Mouse (Mus musculus): ENCODE results near the gene Midn. TPM values are rescaled to one million over a fixed set of nuclear protein-coding genes. Genes with fewer than 3 reads are reported as not detected.
A peak's percentile ranks its signal among the peaks of the same experiment; 100 is the strongest.

The Midn gene
- polyA plus RNA-seq, 1 experiment from 2014 or later, result 3.0 TPM

DNA sequence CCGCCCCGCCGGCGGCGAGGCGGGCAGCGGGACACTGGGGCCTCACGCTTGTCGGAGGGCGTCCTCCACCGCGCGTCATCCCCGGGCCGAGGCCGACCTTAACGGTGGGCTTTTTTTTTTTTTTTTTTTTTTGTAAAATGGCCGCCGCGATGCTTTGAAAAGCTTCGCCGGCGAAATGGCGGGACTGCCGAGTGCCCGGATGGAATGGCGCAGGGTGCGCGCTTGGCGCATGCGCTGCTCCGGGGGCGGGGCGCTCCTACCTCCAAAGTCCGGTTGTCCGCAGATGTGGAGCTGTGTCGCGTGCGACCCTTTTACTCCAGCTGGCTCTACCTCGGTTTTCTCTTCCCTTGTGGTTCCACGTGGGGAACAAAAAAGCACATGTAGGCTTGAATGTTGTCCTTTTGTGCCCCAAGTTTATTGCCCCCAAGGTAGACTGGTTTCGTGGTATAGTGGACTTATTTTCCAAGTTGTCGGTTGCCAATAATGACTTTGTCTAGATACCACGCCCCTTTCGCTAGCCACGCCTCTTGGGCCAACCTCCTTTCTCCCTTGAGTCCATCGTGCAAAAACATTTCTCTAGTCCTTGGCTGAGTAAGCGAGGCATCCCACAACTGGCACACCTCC is 20.1 kb downstream of the Midn start:
- peaks cover 29% of the 10 kb centered on the region for H3K36me3 ChIP-seq
- DNase-seq (peak; percentile 91), ATAC-seq (ENCODE audit: low read depth) (peak; percentile 50)
- no peaks in the 10 kb centered on the region for H3K27me3 ChIP-seq
- peak overlapping the region; percentile 97 for H3K27ac ChIP-seq
- H3K4me3 ChIP-seq (replicated peaks), result peak overlapping the region; percentile 83
- WGBS (ENCODE audit: insufficient replicate concordance), result under 1% methylated on average over 48 of the region's 48 CpGs
- 0 out of 2 replicates have a peak, but pooled peaks cover 3% of the 10 kb centered on the region for H3K9me3 ChIP-seq (replicated peaks)
- H3K4me1 ChIP-seq (replicated peaks), result peaks cover 73% of the 10 kb centered on the region
- H3K9ac ChIP-seq, result peak overlapping the region; percentile 92
- peak overlapping the region; percentile 76 for H3K4me2 ChIP-seq

DNA sequence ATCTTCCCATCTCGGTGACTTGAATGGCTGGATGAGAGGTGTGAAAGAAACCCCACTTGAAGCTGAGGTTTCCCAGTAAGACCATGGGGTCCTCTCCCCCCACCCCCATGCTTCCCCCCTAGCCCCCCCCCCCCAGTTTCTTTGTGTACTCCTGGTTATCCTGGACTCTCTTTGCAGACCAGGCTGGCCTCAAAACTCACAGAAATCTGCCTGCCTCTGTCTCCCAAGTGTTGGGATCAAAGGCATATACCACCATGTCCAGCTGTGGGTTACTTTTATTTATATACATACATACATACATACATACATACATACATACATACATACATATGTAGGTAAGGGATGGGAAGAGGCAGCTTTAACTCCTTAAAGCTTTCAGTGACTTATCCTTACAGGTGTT is 21.0 kb downstream of the Midn start:
- Histone ChIP-seq H3K4me3 (replicated peaks) (peak overlapping the region; percentile 83), H3K36me3 (peaks cover 29% of the 10 kb centered on the region), H3K9ac (peak overlapping the region; percentile 92), H3K4me1 (replicated peaks) (peaks cover 72% of the 10 kb centered on the region), H3K4me2 (peak overlapping the region; percentile 76), H3K27me3 (no peaks in the 10 kb centered on the region), H3K27ac (peak overlapping the region; percentile 97), H3K9me3 (replicated peaks) (0 out of 2 replicates have a peak, but pooled peaks cover 3% of the 10 kb centered on the region)
- DNase-seq, result no peak
- no peak for ATAC-seq (ENCODE audit: low read depth)
- WGBS (ENCODE audit: insufficient replicate concordance), result 62% methylated on average over 1 of the region's 1 CpGs

DNA sequence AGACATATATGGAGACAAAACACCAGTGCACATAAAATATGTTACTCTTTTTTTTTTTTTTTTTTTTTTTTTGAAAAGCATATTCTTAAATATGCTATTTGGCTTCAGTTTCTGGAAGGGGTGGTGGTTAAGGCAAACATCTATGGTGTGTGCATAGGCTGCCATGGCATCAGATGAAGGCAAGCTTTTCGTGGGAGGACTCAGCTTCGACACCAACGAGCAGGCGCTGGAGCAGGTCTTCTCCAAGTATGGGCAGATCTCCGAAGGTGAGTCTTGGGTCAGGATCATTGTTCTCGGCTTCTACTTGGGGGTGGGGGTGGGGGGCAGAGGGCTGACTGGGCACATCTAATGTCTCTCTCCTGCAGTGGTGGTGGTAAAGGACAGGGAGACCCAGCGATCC is 21.6 kb downstream of the Midn start:
- Histone ChIP-seq H3K36me3 (peaks cover 29% of the 10 kb centered on the region), H3K4me1 (replicated peaks) (peaks cover 72% of the 10 kb centered on the region), H3K4me3 (replicated peaks) (no peak overlapping the region), H3K27ac (peak overlapping the region; percentile 97; the same call in 1 of the 2 replicates), H3K9ac (no peak overlapping the region), H3K9me3 (replicated peaks) (0 out of 2 replicates have a peak, but pooled peaks cover 3% of the 10 kb centered on the region), H3K4me2 (no peak overlapping the region), H3K27me3 (no peaks in the 10 kb centered on the region)
- 93% methylated on average over 7 of the region's 7 CpGs for WGBS (ENCODE audit: insufficient replicate concordance)
- ATAC-seq (ENCODE audit: low read depth) (no peak), DNase-seq (no peak)

DNA sequence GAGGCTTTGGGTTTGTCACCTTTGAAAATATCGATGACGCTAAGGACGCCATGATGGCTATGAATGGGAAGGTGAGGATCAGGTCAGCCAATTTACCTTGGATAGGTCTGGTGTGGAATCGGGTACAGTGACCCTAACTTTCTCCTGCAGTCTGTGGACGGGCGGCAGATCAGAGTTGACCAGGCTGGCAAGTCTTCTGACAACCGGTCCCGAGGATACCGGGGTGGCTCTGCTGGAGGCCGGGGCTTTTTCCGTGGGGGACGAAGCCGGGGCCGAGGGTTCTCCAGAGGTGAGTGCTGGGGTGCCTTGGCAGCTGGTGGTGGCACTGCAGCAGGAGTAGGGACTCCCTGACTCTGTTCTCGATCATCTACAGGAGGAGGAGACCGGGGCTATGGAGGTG is 22.0 kb downstream of the Midn start:
- ATAC-seq (ENCODE audit: low read depth) (no peak), DNase-seq (no peak)
- Histone ChIP-seq H3K9ac (no peak overlapping the region), H3K27me3 (no peaks in the 10 kb centered on the region), H3K36me3 (peaks cover 29% of the 10 kb centered on the region), H3K4me2 (no peak overlapping the region), H3K9me3 (replicated peaks) (0 out of 2 replicates have a peak, but pooled peaks cover 3% of the 10 kb centered on the region), H3K4me1 (replicated peaks) (peaks cover 74% of the 10 kb centered on the region), H3K4me3 (replicated peaks) (no peak overlapping the region), H3K27ac (no peak overlapping the region)
- WGBS (ENCODE audit: insufficient replicate concordance), result 92% methylated on average over 16 of the region's 16 CpGs

DNA sequence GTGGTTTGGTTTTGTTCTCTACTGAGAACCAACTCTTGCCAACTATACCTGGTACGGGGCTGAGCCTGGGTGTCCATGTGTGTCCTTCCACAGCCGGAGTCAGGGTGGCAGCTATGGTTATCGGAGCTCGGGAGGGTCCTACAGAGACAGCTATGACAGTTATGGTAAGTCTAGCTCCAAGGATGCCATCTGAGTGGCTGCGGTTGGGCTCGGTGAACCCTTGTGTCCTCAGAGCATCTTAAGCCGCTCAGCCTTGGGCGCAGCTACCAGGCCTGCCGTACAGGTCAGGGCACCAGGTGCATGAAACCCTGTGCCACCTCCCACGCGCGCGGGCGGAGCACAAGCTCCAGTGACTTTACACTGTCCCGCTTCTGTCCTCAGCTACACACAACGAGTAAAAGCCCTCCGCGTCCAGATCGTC is 22.5 kb downstream of the Midn start:
- DNase-seq (no peak), ATAC-seq (ENCODE audit: low read depth) (no peak)
- Histone ChIP-seq H3K4me2 (no peak overlapping the region), H3K27ac (no peak overlapping the region), H3K9me3 (replicated peaks) (0 out of 2 replicates have a peak, but pooled peaks cover 3% of the 10 kb centered on the region), H3K4me1 (replicated peaks) (peaks cover 71% of the 10 kb centered on the region), H3K27me3 (no peaks in the 10 kb centered on the region), H3K4me3 (replicated peaks) (no peak overlapping the region), H3K36me3 (peaks cover 29% of the 10 kb centered on the region), H3K9ac (no peak overlapping the region)
- WGBS (ENCODE audit: insufficient replicate concordance), result 93% methylated on average over 19 of the region's 19 CpGs

DNA sequence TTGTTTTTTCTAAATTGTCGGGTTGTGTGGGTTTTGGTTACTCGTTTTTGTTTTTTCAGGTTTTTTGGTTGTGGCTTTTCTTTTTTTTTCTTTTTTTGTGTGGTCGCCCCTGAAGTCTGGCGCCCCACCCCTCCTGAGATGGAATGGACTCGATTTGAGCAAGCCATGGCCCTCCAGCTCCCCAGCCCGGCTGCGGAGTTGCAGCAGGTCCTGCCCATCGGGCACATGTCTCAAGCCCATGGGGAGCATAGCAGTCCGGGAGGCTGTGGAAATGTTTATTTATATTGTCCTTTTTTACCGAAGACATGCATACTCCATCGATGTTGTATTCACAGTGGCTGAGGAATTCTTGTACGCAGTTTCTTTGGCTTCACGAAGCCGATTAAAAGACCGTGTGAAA is 23.2 kb downstream of the Midn start:
- peaks cover 65% of the 10 kb centered on the region for H3K4me1 ChIP-seq (replicated peaks)
- H3K4me3 ChIP-seq (replicated peaks), result no peak overlapping the region
- ATAC-seq (ENCODE audit: low read depth), result no peak
- H3K9ac ChIP-seq, result no peak overlapping the region
- no peak for DNase-seq
- 0 out of 2 replicates have a peak, but pooled peaks cover 3% of the 10 kb centered on the region for H3K9me3 ChIP-seq (replicated peaks)
- 92% methylated on average over 15 of the region's 15 CpGs for WGBS (ENCODE audit: insufficient replicate concordance)
- H3K4me2 ChIP-seq, result no peak overlapping the region
- H3K27ac ChIP-seq, result no peak overlapping the region
- no peaks in the 10 kb centered on the region for H3K27me3 ChIP-seq
- peaks cover 29% of the 10 kb centered on the region for H3K36me3 ChIP-seq

DNA sequence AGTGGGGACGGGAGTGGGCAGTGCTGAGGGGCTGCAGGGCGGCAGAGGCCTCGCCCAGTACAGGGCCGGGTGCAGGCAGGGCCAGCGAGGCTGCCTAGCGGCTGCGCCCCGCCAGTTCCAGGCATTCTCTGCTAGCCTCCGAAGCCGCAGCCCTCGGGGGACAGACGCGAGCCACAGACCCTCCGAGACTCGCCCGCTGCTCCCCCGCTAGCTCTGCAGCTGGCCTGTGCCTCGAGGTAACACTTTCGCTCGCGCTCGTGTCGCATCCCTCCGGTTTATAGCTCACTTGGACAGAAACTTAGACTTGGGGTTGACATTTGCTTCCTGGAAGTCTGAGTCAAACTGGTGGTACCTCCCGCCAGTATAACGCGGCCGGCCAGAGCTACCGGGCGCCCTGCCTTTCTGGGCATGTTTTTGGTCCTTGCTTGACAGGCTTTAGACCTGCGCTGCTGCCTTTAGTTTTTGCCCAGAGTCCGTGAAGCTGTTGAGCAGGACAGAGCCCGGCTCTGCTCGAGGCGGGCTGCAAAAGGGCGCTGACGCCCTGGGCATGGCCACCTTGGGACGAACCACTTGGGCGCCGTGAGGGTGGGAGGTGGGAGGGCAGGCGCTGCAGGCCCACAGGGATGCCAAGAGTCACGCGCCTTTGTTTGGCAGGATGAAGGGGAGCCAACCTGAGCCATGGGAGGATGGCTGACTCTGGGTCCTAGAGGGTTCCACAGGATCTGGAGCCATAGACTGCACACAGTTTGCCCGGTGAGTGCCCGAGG is 23.9 kb downstream of the Midn start:
- peak overlapping the region; percentile 76 for H3K9ac ChIP-seq
- peak overlapping the region; percentile 80 for H3K4me3 ChIP-seq (replicated peaks)
- 0 out of 2 replicates have a peak, but pooled peaks cover 2% of the 10 kb centered on the region for H3K27me3 ChIP-seq
- peak overlapping the region; percentile 89 for H3K27ac ChIP-seq
- no peak for ATAC-seq (ENCODE audit: low read depth)
- peaks cover 59% of the 10 kb centered on the region for H3K4me1 ChIP-seq (replicated peaks)
- H3K9me3 ChIP-seq (replicated peaks), result 0 out of 2 replicates have a peak, but pooled peaks cover 3% of the 10 kb centered on the region
- no peak for DNase-seq
- peaks cover 29% of the 10 kb centered on the region for H3K36me3 ChIP-seq
- WGBS (ENCODE audit: insufficient replicate concordance), result 89% methylated on average over 45 of the region's 45 CpGs
- H3K4me2 ChIP-seq, result peak overlapping the region; percentile 78

DNA sequence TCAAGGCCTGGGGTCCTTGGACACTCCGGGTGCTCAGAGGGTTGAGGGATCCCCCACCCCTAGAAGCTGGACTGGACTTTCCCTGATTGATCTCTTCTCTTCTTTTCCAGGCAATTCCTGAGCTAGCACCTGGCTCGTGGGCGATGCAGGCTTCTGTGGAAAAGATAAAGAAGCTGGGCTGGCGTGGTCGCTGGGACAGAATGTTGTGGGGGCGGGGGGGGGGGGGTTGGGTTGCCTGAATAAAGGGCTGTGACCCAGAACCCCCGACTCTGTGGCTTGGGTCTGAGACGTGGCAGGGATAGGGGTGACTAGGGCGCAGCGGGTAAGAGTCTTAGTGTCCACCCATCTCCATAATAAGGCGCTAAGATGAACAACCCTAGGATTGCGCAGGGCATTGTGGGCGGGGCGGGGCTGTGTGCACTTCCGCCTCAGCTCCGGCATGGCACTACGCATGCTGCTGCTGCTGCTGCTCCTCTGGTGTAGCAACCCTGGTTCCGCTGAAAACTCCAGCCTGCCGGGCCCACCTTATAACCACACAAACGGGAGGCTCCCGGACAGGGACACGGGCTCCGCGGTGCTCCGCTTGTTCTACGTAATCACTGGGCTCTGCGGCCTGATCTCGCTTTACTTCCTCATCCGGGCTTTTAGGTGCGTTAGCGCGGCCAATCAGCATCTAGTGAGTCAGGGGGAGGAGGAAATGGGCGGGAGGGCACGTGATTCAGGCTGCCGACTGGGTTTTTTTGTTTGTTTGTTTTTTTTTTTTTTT is 24.6 kb downstream of the Midn start, which contains the start of gene 1600002K03Rik:
Gene 1600002K03Rik, plus strand, starts transcription at position 418 of the 766 bp plus-strand sequence.
- Histone ChIP-seq H3K36me3 (peaks cover 29% of the 10 kb centered on the region), H3K9me3 (replicated peaks) (0 out of 2 replicates have a peak, but pooled peaks cover 3% of the 10 kb centered on the region), H3K4me3 (replicated peaks) (peak within 1 kb of the TSS; percentile 80), H3K27me3 (peaks cover 8% of the 10 kb centered on the region), H3K4me2 (peak within 1 kb of the TSS; percentile 78), H3K27ac (peak within 1 kb of the TSS; percentile 89), H3K4me1 (replicated peaks) (peaks cover 56% of the 10 kb centered on the region), H3K9ac (peak within 1 kb of the TSS; percentile 76)
- 4% methylated on average over 34 of the region's 35 CpGs for WGBS (ENCODE audit: insufficient replicate concordance)
- ATAC-seq (ENCODE audit: low read depth) (peak; percentile 76), DNase-seq (peak; percentile 86)

DNA sequence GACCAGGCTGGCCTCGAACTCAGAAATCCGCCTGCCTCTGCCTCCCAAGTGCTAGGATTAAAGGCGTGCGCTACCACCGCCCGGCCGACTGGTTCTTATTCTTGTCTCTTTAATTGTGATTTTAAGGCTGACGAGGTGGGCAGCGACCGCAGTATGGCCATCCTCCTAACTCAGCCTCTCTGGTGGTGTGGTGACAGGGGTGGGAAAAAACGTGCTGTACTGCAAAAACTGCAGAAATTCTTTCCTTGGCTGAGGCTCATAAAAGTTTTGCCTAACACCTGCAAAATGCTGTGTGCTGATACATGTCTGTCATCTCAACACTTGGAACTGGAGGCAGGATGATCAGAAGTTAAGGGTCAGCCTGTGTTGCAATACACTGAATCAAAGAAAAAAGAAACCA is 25.3 kb downstream of the Midn start:
- Histone ChIP-seq H3K4me2 (peak overlapping the region; percentile 78), H3K4me1 (replicated peaks) (peaks cover 55% of the 10 kb centered on the region), H3K9me3 (replicated peaks) (0 out of 2 replicates have a peak, but pooled peaks cover 3% of the 10 kb centered on the region), H3K4me3 (replicated peaks) (peak overlapping the region; percentile 80), H3K27ac (peak overlapping the region; percentile 80), H3K36me3 (peaks cover 29% of the 10 kb centered on the region), H3K27me3 (peaks cover 15% of the 10 kb centered on the region), H3K9ac (peak overlapping the region; percentile 76)
- 3% methylated on average over 11 of the region's 11 CpGs for WGBS (ENCODE audit: insufficient replicate concordance)
- no peak for ATAC-seq (ENCODE audit: low read depth)
- DNase-seq, result no peak

DNA sequence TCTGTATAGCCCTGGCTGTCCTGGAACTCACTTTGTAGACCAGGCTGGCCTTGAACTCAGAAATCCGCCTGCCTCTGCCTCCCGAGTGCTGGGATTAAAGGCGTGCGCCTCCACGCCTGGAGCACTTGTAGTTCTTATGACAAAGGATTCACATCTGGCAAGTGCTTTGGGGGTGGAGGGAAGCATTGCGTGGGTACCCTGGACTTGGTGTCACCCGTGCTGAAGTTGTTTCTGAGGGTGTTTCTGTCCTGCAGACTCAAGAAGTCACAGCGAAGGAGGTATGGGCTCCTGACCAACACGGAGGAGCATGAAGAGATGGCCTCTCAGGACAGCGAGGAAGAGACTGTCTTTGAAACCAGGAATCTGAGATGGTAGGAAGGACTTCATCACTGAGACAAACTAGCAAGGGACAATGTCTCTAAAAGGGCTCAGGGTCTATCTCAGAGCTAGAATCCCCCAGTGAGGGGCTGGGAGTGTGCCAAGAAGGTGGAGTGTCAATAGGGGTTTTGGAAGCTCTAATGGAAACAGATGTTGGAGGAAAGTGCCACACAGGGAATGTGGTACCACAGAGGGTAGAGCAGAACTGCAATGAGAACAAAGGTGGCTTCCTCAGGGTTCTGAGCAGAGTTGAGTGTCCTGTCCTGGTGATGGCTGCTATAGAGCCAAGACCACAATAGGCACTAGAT is 26.0 kb downstream of the Midn start:
- Histone ChIP-seq H3K27me3 (peaks cover 22% of the 10 kb centered on the region), H3K4me2 (peak overlapping the region; percentile 78; the same call in 1 of the 2 replicates), H3K4me3 (replicated peaks) (no peak overlapping the region), H3K9ac (peak overlapping the region; percentile 76; the same call in 1 of the 2 replicates), H3K27ac (peak overlapping the region; percentile 80), H3K9me3 (replicated peaks) (0 out of 2 replicates have a peak, but pooled peaks cover 3% of the 10 kb centered on the region), H3K4me1 (replicated peaks) (peaks cover 48% of the 10 kb centered on the region), H3K36me3 (peaks cover 29% of the 10 kb centered on the region)
- whole genome bisulfite sequencing (ENCODE audit: insufficient replicate concordance), result 75% methylated on average over 10 of the region's 10 CpGs
- DNase-seq (no peak), ATAC-seq (ENCODE audit: low read depth) (no peak)

Measured in liver, embryonic 13.5 days (tissue).